Mouse (Mus musculus) midbrain, embryonic 11.5 days (tissue): ENCODE measurements around the gene Clcn3. TPM values are rescaled to one million over a fixed set of nuclear protein-coding genes. Genes with fewer than 3 reads are reported as not detected.
A peak's percentile ranks its signal among the peaks of the same experiment; 100 is the strongest.

Source experiments
- ATAC-seq: fragments of 200-750 bp; cut with Nextera tagmentation; 2 replicates; pipeline ENCODE4 v1.8.0; 2017; ENCODE audit warnings: moderate TSS enrichment, moderate library complexity; ENCODE audit not compliant: low FRiP score
- DNase-seq: peaks from one replicate; pipeline ENCODE4 v3.0.0; 2015; ENCODE audit warnings: low spot score; ENCODE audit errors: missing footprints
- H3K27ac ChIP-seq: fragments of 300-500 bp; sonication (generic); 2 replicates; pipeline ENCODE4 v1.5.1; 2014; ENCODE audit warnings: low read depth, low read length
- H3K27me3 ChIP-seq: fragments of 300-500 bp; sonication (generic); 2 replicates; pipeline ENCODE4 v1.6.1; 2014; ENCODE audit warnings: mild to moderate bottlenecking, low read length, moderate library complexity, mixed read lengths; ENCODE audit not compliant: control insufficient read depth, insufficient read depth
- H3K36me3 ChIP-seq: fragments of 300-500 bp; sonication (generic); 2 replicates; pipeline ENCODE4 v1.6.1; 2014; ENCODE audit warnings: mild to moderate bottlenecking, low read length, moderate library complexity, mixed read lengths; ENCODE audit not compliant: control insufficient read depth, insufficient read depth
- H3K4me1 ChIP-seq: fragments of 300-500 bp; sonication (generic); 2 replicates; pipeline ENCODE4 v1.6.1; 2014; ENCODE audit warnings: low read length; ENCODE audit not compliant: control insufficient read depth, insufficient read depth
- H3K4me2 ChIP-seq: fragments of 300-500 bp; sonication (generic); 2 replicates; pipeline ENCODE4 v1.6.1; 2014; ENCODE audit warnings: mild to moderate bottlenecking, moderate library complexity
- H3K4me3 ChIP-seq: fragments of 300-500 bp; sonication (generic); 2 replicates; pipeline ENCODE4 v1.5.1; 2014; ENCODE audit warnings: low read depth, low read length
- H3K9ac ChIP-seq: fragments of 300-500 bp; sonication (generic); 2 replicates; pipeline ENCODE4 v1.6.1; 2014; ENCODE audit warnings: low read length
- H3K9me3 ChIP-seq: fragments of 300-500 bp; sonication (generic); 2 replicates; pipeline ENCODE4 v1.6.1; 2016; ENCODE audit warnings: low read length; ENCODE audit not compliant: control insufficient read depth
- WGBS: fragments of 180-500 bp; shearing (Covaris S2); extraction: QIAGEN DNeasy Blood & Tissue Kit; methylation state at CpG from one replicate; pipeline ENCODE4 v1.1.7; 2014; 5-methylcytosine and 5-hydroxymethylcytosine counted together
- polyA plus RNA-seq: library from polyadenylated mRNA; unstranded; fragments of >200 nt; fragmentation: Nextera tagmentation; extraction: Ambion mirVana; gene quantifications from 2 replicates; pipeline ENCODE4 v1.2.1, GENCODE M21; 2014

Gene Clcn3
- polyA plus RNA-seq, 1 experiment from 2014 or later = 38.6 TPM

DNA sequence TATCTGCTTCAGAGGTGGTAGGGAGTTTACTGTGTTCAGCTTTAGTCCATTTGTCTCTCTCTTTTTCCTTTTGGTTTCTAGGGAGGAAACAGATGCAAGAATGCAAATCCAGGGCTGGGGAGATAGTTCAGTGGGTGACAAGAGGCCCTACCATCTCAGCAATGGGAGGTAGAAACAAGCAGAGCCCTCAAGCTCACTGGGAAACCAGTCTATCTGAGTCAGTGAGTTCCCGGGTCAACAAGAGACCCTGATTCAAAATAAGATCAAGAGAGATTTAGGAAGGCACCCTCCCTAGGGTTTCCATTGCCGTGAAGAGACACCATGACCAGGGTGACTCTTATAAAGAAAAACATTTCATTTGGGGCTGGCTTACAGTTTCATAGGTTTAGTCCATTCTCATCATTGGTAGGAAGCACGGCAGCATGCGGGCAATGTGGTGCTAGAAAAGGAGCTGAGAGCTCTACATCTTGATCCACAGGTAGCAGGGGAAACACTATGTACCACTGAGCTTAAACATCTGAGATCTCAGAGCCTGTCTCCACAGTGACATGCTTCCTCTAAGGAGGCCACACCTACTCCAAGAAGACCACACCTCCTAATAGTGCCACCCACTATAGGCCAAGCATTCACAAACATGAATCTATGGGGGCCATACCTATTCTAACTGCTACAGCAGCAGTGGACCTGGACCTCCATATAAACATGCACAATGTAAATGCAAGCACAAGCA is 114.7 kb downstream of the Clcn3 start:
- ATAC-seq = no peak
- H3K9ac ChIP-seq = no peak overlapping the region
- no peak overlapping the region for H3K27ac ChIP-seq
- H3K4me3 ChIP-seq = no peak overlapping the region
- DNase-seq = no peak
- no peaks in the 10 kb centered on the region for H3K9me3 ChIP-seq
- WGBS = 84% methylated on average over 4 of the region's 4 CpGs
- no peak overlapping the region for H3K4me2 ChIP-seq
- H3K4me1 ChIP-seq = no peaks in the 10 kb centered on the region
- no peaks in the 10 kb centered on the region for H3K36me3 ChIP-seq
- no peaks in the 10 kb centered on the region for H3K27me3 ChIP-seq

DNA sequence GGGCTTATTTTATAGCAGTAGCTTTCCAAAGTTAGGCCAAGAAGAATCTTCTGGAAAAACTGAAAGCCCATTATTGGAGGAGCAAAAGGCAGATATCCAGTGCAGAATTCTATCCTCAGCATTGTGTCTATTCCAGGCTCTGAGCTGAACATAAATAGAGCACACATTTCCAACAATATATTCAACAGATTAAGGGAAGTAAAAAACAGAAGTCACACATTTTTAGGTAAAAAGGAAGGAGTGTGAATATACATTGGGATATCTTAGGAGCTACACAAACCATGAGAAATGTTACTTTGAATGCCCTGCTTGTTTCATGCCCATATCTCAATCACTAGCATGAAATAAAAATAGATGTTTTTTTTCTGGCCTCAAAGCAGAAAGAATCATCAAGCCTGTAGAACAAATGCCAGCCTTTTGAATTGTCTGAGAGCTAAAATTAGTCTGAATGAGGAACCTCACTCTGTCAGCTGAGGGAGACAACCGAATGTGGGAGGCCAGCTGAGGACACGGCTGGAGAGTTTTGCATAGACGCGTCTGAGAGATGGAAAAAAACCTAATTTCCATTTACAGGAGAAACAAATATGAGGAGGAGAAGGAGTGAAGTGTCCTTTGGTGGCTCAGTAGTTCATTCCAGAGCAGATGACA is 115.5 kb downstream of the Clcn3 start:
- H3K27ac ChIP-seq = no peak overlapping the region
- H3K36me3 ChIP-seq = no peaks in the 10 kb centered on the region
- H3K27me3 ChIP-seq = no peaks in the 10 kb centered on the region
- ATAC-seq (no peak), DNase-seq (no peak)
- H3K4me3 ChIP-seq = no peak overlapping the region
- H3K9ac ChIP-seq = no peak overlapping the region
- WGBS = 75% methylated on average over 4 of the region's 4 CpGs
- H3K4me2 ChIP-seq = no peak overlapping the region
- H3K9me3 ChIP-seq = no peaks in the 10 kb centered on the region
- no peaks in the 10 kb centered on the region for H3K4me1 ChIP-seq

DNA sequence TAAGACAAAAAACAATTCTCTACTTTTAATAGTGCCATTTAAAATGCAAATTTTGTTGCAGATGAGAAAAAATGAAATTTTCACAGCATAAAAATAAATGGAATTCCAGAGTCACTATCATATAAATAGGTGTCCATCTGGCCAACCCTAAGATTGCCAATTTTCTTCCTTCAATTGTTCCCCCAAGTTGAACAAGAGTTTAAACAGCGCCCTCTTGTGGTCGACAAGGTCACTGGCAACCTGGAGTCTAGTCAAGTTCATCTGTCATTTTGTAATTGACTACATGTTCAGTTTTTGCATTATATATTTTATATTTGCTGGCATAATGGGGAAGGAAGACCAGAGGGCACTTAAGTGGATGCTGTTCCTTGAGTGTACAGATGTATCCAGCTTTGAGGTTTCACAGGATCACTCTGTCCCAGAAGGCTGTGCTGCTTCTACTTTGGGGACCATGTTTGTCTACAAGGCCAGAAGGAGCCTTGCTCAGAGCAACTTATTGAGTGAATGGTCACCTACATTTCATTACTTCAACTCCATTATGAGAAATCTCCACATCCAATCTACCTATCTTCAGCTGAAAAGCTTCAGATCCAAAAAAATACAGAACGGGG is 117.5 kb downstream of the Clcn3 start:
- 34% methylated on average over 3 of the region's 3 CpGs for WGBS
- ATAC-seq = peak; percentile 45; the same call in 1 of the 2 replicates
- Histone ChIP-seq H3K9me3 (no peaks in the 10 kb centered on the region), H3K27ac (no peak overlapping the region), H3K36me3 (no peaks in the 10 kb centered on the region), H3K4me3 (no peak overlapping the region), H3K9ac (no peak overlapping the region), H3K4me2 (no peak overlapping the region), H3K27me3 (no peaks in the 10 kb centered on the region), H3K4me1 (no peaks in the 10 kb centered on the region)
- peak; percentile 90 for DNase-seq

DNA sequence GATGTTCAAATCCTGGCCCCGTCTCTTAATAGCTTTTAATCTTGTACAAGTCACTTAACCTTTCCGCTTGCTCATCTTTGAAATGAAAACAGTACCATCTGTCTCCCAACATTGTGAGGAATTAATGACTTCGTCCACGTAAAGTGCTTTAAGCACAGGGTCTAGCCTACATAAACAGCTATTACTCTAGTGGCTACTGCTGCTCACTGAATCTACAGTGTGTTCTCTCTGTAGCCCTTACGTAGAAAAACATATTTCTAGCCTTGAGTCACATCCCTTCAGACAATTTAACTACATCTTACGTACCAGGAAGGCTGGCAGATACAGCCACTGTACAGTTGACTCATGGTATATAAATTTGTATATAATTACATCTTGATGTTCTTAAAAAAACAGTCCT is 118.2 kb downstream of the Clcn3 start:
- Histone ChIP-seq H3K27me3 (no peaks in the 10 kb centered on the region), H3K36me3 (no peaks in the 10 kb centered on the region), H3K4me3 (no peak overlapping the region), H3K9ac (no peak overlapping the region), H3K27ac (no peak overlapping the region), H3K4me1 (no peaks in the 10 kb centered on the region), H3K4me2 (no peak overlapping the region), H3K9me3 (no peaks in the 10 kb centered on the region)
- no peak for DNase-seq
- WGBS = 86% methylated on average over 6 of the region's 6 CpGs
- ATAC-seq = no peak; the same call in 1 of the 2 replicates

DNA sequence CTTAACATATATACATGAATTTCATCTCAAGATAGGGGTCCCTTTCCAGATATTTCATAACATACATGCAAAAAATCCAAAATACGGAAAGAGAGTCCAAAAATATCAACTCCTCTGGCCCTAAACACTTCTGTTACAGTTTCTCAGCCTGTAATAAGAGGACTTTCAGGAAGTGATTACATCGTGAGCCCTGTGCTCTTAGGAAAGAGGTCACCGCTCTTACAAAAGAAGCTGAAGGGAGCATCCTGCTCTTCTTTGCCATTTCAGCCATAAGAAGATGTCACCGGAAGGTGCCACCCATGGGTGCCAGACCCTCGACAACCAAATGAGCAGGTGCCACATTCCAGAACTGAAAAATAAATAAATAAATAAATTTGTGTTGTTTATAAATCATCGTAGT is 121.3 kb downstream of the Clcn3 start:
- Histone ChIP-seq H3K36me3 (no peaks in the 10 kb centered on the region), H3K4me2 (no peak overlapping the region), H3K9me3 (no peaks in the 10 kb centered on the region), H3K4me3 (no peak overlapping the region), H3K9ac (no peak overlapping the region), H3K4me1 (no peaks in the 10 kb centered on the region), H3K27ac (no peak overlapping the region), H3K27me3 (no peaks in the 10 kb centered on the region)
- DNase-seq (no peak), ATAC-seq (no peak)
- 88% methylated on average over 6 of the region's 6 CpGs for WGBS

DNA sequence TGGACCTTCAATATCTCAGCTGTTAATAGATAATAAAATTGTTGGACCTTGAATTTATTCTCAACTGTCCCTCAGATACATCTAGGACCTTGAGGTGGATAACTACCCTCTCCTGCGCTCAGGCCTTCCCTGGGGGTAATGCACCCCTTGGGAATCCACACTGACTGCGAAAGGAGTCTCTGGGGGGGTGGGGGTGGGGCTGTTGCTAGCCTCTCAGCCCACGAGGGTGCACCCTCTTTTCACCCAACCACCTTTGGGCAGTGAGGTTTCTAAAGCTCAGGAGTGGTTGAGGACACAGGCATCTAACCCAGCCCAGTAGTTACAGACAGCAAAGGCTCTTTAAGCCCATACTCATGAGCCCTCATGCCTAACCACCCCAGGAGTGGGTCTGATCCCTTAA is 122.4 kb downstream of the Clcn3 start:
- Histone ChIP-seq H3K4me1 (no peaks in the 10 kb centered on the region), H3K9ac (no peak overlapping the region), H3K27me3 (no peaks in the 10 kb centered on the region), H3K9me3 (no peaks in the 10 kb centered on the region), H3K27ac (no peak overlapping the region), H3K4me3 (no peak overlapping the region), H3K4me2 (no peak overlapping the region), H3K36me3 (no peaks in the 10 kb centered on the region)
- ATAC-seq = no peak
- WGBS = 73% methylated on average over 3 of the region's 3 CpGs
- DNase-seq = no peak

Other genes starting within 250 kb of the Clcn3 start
- 138 and 147 TPM in 2 replicates for gene Hpf1, start 92.9 kb downstream of the Clcn3 start, polyA plus RNA-seq
- gene Nek1, start 9.9 kb upstream of the Clcn3 start, polyA plus RNA-seq = 22.9 and 24.9 TPM in 2 replicates
- gene Sh3rf1, start 240.6 kb upstream of the Clcn3 start, polyA plus RNA-seq = 18.0 and 18.5 TPM in 2 replicates